Mouse (Mus musculus): ENCODE measurements at regions not wholly inside any gene's neighbourhood (a gene's known extent, or its start where the extent isn't known, plus 50 kb on each side); places are given as distances from the start of the nearest gene placed in this dataset.

- Histone ChIP-seq H3K27me3 (no peaks in the 10 kb centered on the region), H3K4me2 (no peak overlapping the region), H3K4me1 (no peaks in the 10 kb centered on the region), H3K27ac (no peak overlapping the region), H3K36me3 (no peaks in the 10 kb centered on the region), H3K4me3 (no peak overlapping the region), H3K9ac (no peak overlapping the region), H3K9me3 (no peaks in the 10 kb centered on the region)
- WGBS = 83% methylated on average over 4 of the region's 4 CpGs
- no peak for ATAC-seq (ENCODE audit: insufficient number of reproducible peaks, low FRiP score, low TSS enrichment, low read depth)
Measured at GRCm38 (mm10) chr4:68312751-68313150, 641.4 kb downstream of the Brinp1 start.

DNA sequence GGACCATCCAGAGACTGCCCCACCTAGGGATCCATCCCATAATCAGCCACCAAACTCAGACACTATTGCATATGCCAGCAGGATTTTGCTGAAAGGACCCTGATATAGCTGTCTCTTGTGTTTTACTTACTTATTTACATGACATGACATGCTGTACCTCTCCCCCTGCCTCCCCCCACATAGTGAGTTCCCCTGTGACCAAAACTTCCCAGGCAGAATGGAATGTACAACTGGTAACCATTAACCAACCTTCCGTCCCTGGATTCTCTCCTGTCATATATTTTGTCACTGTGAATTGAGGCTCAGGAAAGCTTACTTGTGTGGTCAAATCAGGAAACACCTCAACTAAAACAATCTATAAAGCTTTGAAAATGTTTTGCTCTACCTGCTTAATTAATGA, 669.4 kb downstream of the Brinp1 start:
- H3K4me3 ChIP-seq = no peak overlapping the region
- no peaks in the 10 kb centered on the region for H3K4me1 ChIP-seq
- no peaks in the 10 kb centered on the region for H3K27me3 ChIP-seq
- H3K4me2 ChIP-seq = no peak overlapping the region
- H3K9ac ChIP-seq = no peak overlapping the region
- H3K36me3 ChIP-seq = no peaks in the 10 kb centered on the region
- H3K9me3 ChIP-seq = no peaks in the 10 kb centered on the region
- no peak overlapping the region for H3K27ac ChIP-seq
- WGBS = 42% methylated on average over 1 of the region's 1 CpGs
- ATAC-seq (ENCODE audit: insufficient number of reproducible peaks, low FRiP score, low TSS enrichment, low read depth) = no peak

GRCm38 (mm10) chr4:68280903-68281302, 673.3 kb downstream of the Brinp1 start:
- H3K9me3 ChIP-seq = no peaks in the 10 kb centered on the region
- H3K4me2 ChIP-seq = no peak overlapping the region
- H3K9ac ChIP-seq = no peak overlapping the region
- no peak overlapping the region for H3K4me3 ChIP-seq
- no peak for ATAC-seq (ENCODE audit: insufficient number of reproducible peaks, low FRiP score, low TSS enrichment, low read depth)
- no peak overlapping the region for H3K27ac ChIP-seq
- no peaks in the 10 kb centered on the region for H3K36me3 ChIP-seq
- no peaks in the 10 kb centered on the region for H3K4me1 ChIP-seq
- H3K27me3 ChIP-seq = no peaks in the 10 kb centered on the region
- 63% methylated on average over 1 of the region's 1 CpGs for WGBS

GRCm38 (mm10) chr4:68275063-68275708, 679.0 kb downstream of the Brinp1 start:
- H3K27ac ChIP-seq = no peak overlapping the region
- 88% methylated on average over 3 of the region's 3 CpGs for WGBS
- no peaks in the 10 kb centered on the region for H3K27me3 ChIP-seq
- ATAC-seq (ENCODE audit: insufficient number of reproducible peaks, low FRiP score, low TSS enrichment, low read depth) = no peak
- H3K4me1 ChIP-seq = no peaks in the 10 kb centered on the region
- no peak overlapping the region for H3K4me3 ChIP-seq
- H3K36me3 ChIP-seq = no peaks in the 10 kb centered on the region
- no peak overlapping the region for H3K9ac ChIP-seq
- H3K9me3 ChIP-seq = no peaks in the 10 kb centered on the region
- no peak overlapping the region for H3K4me2 ChIP-seq

Data from limb, embryonic 15.5 days (tissue).